Mouse (Mus musculus) CH12F3 (cell line): ENCODE results near the gene Gprc5a.

Experiments
- in situ Hi-C: fragments of 300-500 bp; cut with MboI; formaldehyde crosslinking; loops from 2 replicates; pipeline ENCODE4 v1.14.3; 2020; ENCODE audit warnings: low sequenced_read_pairs

Gprc5a gene

GRCm38 (mm10) chr6:135070347-135070746 is 4.9 kb downstream of the Gprc5a start:
- in situ Hi-C loops = no loop called here

- in situ Hi-C loops = no loop called here
Observed at GRCm38 (mm10) chr6:135074405-135074947, 9.0 kb downstream of the Gprc5a start.

- in situ Hi-C loops = no loop called here
Observed at GRCm38 (mm10) chr6:135076202-135076601, 10.8 kb downstream of the Gprc5a start.

- in situ Hi-C loops = no loop called here
Observed at GRCm38 (mm10) chr6:135078420-135078819, 13.0 kb downstream of the Gprc5a start.

GRCm38 (mm10) chr6:135083991-135084502 is 18.6 kb downstream of the Gprc5a start:
- in situ Hi-C loops = no loop called here

- in situ Hi-C loops = no loop called here
Observed at GRCm38 (mm10) chr6:135085703-135086102, 20.3 kb downstream of the Gprc5a start.

- in situ Hi-C loops = no loop called here
Observed at GRCm38 (mm10) chr6:135087721-135088451, 22.4 kb downstream of the Gprc5a start.

GRCm38 (mm10) chr6:135089786-135090185 is 24.3 kb downstream of the Gprc5a start:
- in situ Hi-C loops = no loop called here

GRCm38 (mm10) chr6:135090661-135091060 is 25.2 kb downstream of the Gprc5a start:
- in situ Hi-C loops = no loop called here

- in situ Hi-C loops = no loop called here
Observed at GRCm38 (mm10) chr6:135092798-135093470, 27.5 kb downstream of the Gprc5a start.

GRCm38 (mm10) chr6:135100787-135101472 is 35.5 kb downstream of the Gprc5a start:
- in situ Hi-C loops = no loop called here

GRCm38 (mm10) chr6:135102736-135103303 is 37.4 kb downstream of the Gprc5a start:
- in situ Hi-C loops = no loop called here

GRCm38 (mm10) chr6:135107014-135107413 is 41.6 kb downstream of the Gprc5a start:
- in situ Hi-C loops = no loop called here

GRCm38 (mm10) chr6:135112411-135113113 is 47.1 kb downstream of the Gprc5a start:
- in situ Hi-C loops = no loop called here

- in situ Hi-C loops = no loop called here
Observed at GRCm38 (mm10) chr6:135113114-135113436, 47.6 kb downstream of the Gprc5a start.

GRCm38 (mm10) chr6:135116479-135116878 is 51.0 kb downstream of the Gprc5a start:
- in situ Hi-C loops = no loop called here

- in situ Hi-C loops = no loop called here
Observed at GRCm38 (mm10) chr6:135118183-135118582, 52.7 kb downstream of the Gprc5a start, which contains the start of gene Gprc5d. TSS of gene Gprc5d (minus strand) at chr6:135118283.

GRCm38 (mm10) chr6:135124755-135125380 is 59.4 kb downstream of the Gprc5a start:
- in situ Hi-C loops = no loop called here

GRCm38 (mm10) chr6:135133086-135133485 is 67.6 kb downstream of the Gprc5a start:
- in situ Hi-C loops = no loop called here

GRCm38 (mm10) chr6:135133486-135133885 is 68.0 kb downstream of the Gprc5a start:
- in situ Hi-C loops = no loop called here
